Mouse (Mus musculus) cerebellum, adult (tissue): ENCODE measurements around the gene Epb41l4b.
A peak's percentile ranks its signal among the peaks of the same experiment; 100 is the strongest.

Experiments
- ATAC-seq: cut with Nextera tagmentation; 2 replicates; pipeline ENCODE4 v1.9.2; 2017; ENCODE audit warnings: mild to moderate bottlenecking, moderate library complexity, mixed read lengths; ENCODE audit not compliant: insufficient number of reproducible peaks, low FRiP score, low TSS enrichment

The Epb41l4b gene

GRCm38 (mm10) chr4:57143026-57143937 lies at the start of gene Epb41l4b:
TSS of gene Epb41l4b (minus strand) at chr4:57143437.
- ATAC-seq: peak; percentile 43; the same call in 1 of the 2 replicates

- no peak for ATAC-seq
These were observed 48.5 kb upstream of the Epb41l4b start for GRCm38 (mm10) chr4:57191543-57192283.

- ATAC-seq: no peak
These were observed 46.6 kb upstream of the Epb41l4b start for GRCm38 (mm10) chr4:57189881-57190280.

- no peak for ATAC-seq
These were observed 42.8 kb upstream of the Epb41l4b start for GRCm38 (mm10) chr4:57186035-57186434.

- no peak for ATAC-seq
These were observed 42.2 kb upstream of the Epb41l4b start for GRCm38 (mm10) chr4:57185462-57185861.

- no peak for ATAC-seq
These were observed 40.3 kb upstream of the Epb41l4b start for GRCm38 (mm10) chr4:57183493-57183892.

- ATAC-seq: no peak
These were observed 38.3 kb upstream of the Epb41l4b start for GRCm38 (mm10) chr4:57181538-57181937.

- no peak for ATAC-seq
These were observed 35.6 kb upstream of the Epb41l4b start for GRCm38 (mm10) chr4:57178881-57179280.

GRCm38 (mm10) chr4:57175329-57175728 lies 32.1 kb upstream of the Epb41l4b start:
- no peak for ATAC-seq

- no peak for ATAC-seq
These were observed 29.6 kb upstream of the Epb41l4b start for GRCm38 (mm10) chr4:57172861-57173260.

GRCm38 (mm10) chr4:57171817-57172216 lies 28.6 kb upstream of the Epb41l4b start:
- ATAC-seq: no peak

GRCm38 (mm10) chr4:57168680-57169079 lies 25.4 kb upstream of the Epb41l4b start:
- ATAC-seq: no peak

GRCm38 (mm10) chr4:57168277-57168676 lies 25.0 kb upstream of the Epb41l4b start:
- no peak for ATAC-seq

- no peak for ATAC-seq
These were observed 24.0 kb upstream of the Epb41l4b start for GRCm38 (mm10) chr4:57166922-57167870.

- ATAC-seq: no peak
These were observed 22.4 kb upstream of the Epb41l4b start for GRCm38 (mm10) chr4:57165654-57166053.

GRCm38 (mm10) chr4:57164578-57165210 lies 21.5 kb upstream of the Epb41l4b start:
- ATAC-seq: no peak

- ATAC-seq: no peak
These were observed 19.8 kb upstream of the Epb41l4b start for GRCm38 (mm10) chr4:57162789-57163722.

GRCm38 (mm10) chr4:57160571-57160970 lies 17.3 kb upstream of the Epb41l4b start:
- no peak for ATAC-seq
